ENCODE assay signal across 16 mouse cellular contexts in the genomic region with DNA sequence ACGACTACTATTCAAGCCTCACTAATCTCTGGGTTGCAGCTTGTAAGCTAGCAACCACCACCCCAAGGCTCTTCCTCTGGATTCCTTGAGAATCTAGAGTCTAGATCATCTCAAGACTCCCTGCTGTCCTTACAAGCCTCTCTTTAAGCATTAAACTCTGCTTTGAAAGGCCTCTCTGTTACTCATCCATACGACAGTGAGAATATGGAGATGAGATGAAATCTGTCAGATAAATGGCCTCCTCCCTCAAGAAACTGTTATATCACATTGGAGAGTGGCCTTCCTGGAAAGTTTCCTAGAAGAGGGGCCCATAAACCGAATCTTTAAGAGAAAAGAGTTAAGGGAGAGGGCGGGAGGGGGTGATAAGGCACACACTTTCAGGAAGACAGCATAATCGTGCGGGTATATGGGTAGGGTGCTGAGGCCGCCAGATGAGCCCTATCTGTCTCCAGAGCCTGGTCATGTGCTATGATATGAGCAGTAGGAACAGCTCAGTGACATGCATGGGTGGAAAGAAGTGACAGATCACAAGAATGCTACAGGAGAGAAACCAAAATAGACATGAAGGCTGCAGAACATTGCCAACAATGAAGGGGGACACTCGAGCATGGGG. TPM values are rescaled to one million over a fixed set of nuclear protein-coding genes. Genes with fewer than 3 reads are reported as not detected.
A peak's percentile ranks its signal among the peaks of the same experiment; 100 is the strongest.
DNase-seq lines count a peak whose midpoint lies in the region; ATAC-seq and TF ChIP-seq lines count a peak whose summit lies in the region.
"Had no signal": no experiment of that assay in that cellular context is flagged by ENCODE, and none has a peak within 500 bp of the region (broad histone marks: within the 10 kb centered on the region; RNA-seq: fewer than 3 reads in every experiment).

No protein-coding gene starts in this region.

- no peaks in the 10 kb centered on the region for H3K27me3 ChIP-seq in heart, embryonic 14.5 days (ENCODE audit: control insufficient read depth, insufficient read depth, low read length)
- no peaks in the 10 kb centered on the region for H3K27me3 ChIP-seq in heart, adult 2 months (ENCODE audit: control insufficient read depth, insufficient read depth, low read length)
- H3K27me3 ChIP-seq in liver, embryonic 16.5 days (ENCODE audit: control insufficient read depth, insufficient read depth, low read depth, low read length), result no peaks in the 10 kb centered on the region
- H3K27me3 ChIP-seq in limb, embryonic 10.5 days (ENCODE audit: low read depth, poor library complexity, severe bottlenecking), result no peaks in the 10 kb centered on the region
- H3K27me3 ChIP-seq: hindbrain, embryonic 15.5 days; limb, embryonic 13.5 days had no signal

- peaks cover 0 to 9% of the 10 kb centered on the region in 2 experiments; a peak in 1 of 4 replicates for H3K4me1 ChIP-seq in heart, embryonic 14.5 days (ENCODE audit: control insufficient read depth in 2 of 2, insufficient read depth in 2 of 2, low read length in 2 of 2)
- H3K4me1 ChIP-seq in heart, adult 2 months (ENCODE audit: control insufficient read depth, insufficient read depth, low read length), result peaks cover 1% of the 10 kb centered on the region; the same call in 1 of the 2 replicates
- peaks cover 48% of the 10 kb centered on the region for H3K4me1 ChIP-seq in liver, embryonic 16.5 days (ENCODE audit: control insufficient read depth, low read depth, low read length)
- H3K4me1 ChIP-seq in limb, embryonic 10.5 days, result peaks cover 8% of the 10 kb centered on the region

- H3K79me2 ChIP-seq in heart, adult 2 months (replicated peaks; ENCODE audit: control insufficient read depth, insufficient read depth, low read length), result no peaks in the 10 kb centered on the region

- H3K36me3 ChIP-seq in heart, embryonic 14.5 days (ENCODE audit: control insufficient read depth, insufficient read depth, low read length), result no peaks in the 10 kb centered on the region
- H3K36me3 ChIP-seq in heart, adult 2 months (ENCODE audit: control insufficient read depth, insufficient read depth, low read length), result no peaks in the 10 kb centered on the region
- H3K36me3 ChIP-seq in liver, embryonic 16.5 days (ENCODE audit: control insufficient read depth, insufficient read depth), result no peaks in the 10 kb centered on the region
- no peaks in the 10 kb centered on the region for H3K36me3 ChIP-seq in limb, embryonic 10.5 days
- H3K36me3 ChIP-seq: hindbrain, embryonic 15.5 days; limb, embryonic 13.5 days had no signal

- H3K9ac ChIP-seq in heart, embryonic 14.5 days (ENCODE audit: low read length), result no peak overlapping the region
- H3K9ac ChIP-seq in heart, adult 2 months (ENCODE audit: low read depth, low read length), result no peak overlapping the region
- H3K9ac ChIP-seq in liver, embryonic 16.5 days (ENCODE audit: low read depth, low read length), result peak overlapping the region; percentile 55
- H3K9ac ChIP-seq: hindbrain, embryonic 15.5 days; limb, embryonic 13.5 days had no signal

- H3K27ac ChIP-seq in heart, embryonic 14.5 days (replicated peaks in 1 of 2; ENCODE audit: control insufficient read depth in 1 of 2, insufficient read depth in 1 of 2, low read depth in 2 of 2, low read length in 2 of 2), result no peak overlapping the region
- no peak overlapping the region for H3K27ac ChIP-seq in heart, adult 2 months
- peak overlapping the region; percentile 98 for H3K27ac ChIP-seq in liver, embryonic 16.5 days (ENCODE audit: low read length)
- H3K27ac ChIP-seq in limb, embryonic 10.5 days, result no peak overlapping the region
- H3K27ac ChIP-seq: hindbrain, embryonic 15.5 days; limb, embryonic 13.5 days had no signal

- DNase-seq in heart, adult 2 months, result no peak
- DNase-seq in MEL-GATA-1-ER (ENCODE audit: extremely low read depth, low read depth), result peak; percentile 99
- no peak for DNase-seq in left cerebral cortex, postnatal 14 days (ENCODE audit: low spot score in 2 of 2)
- no peak for DNase-seq in layer of hippocampus, adult 8-10 months (ENCODE audit: low spot score in 2 of 2)
- no peak for DNase-seq in limb, embryonic 10.5 days (ENCODE audit: low spot score)
- DNase-seq: adrenal gland, adult 8-10 months; cerebellum, adult 11 months; gastrocnemius, postnatal 25 days; layer of hippocampus, postnatal 36 days; thymus, postnatal 36 days had no signal

- TF ChIP-seq EP300 in heart, adult 2 months (IDR thresholded peaks at IDR 0.05; ENCODE audit: insufficient read depth, low read depth, low read length), result no peak

- no peak for TF ChIP-seq CTCF in heart, adult 2 months (IDR thresholded peaks at IDR 0.05)

- 34% methylated on average over 8 of the region's 8 CpGs for WGBS in heart, embryonic 14.5 days
- 46% methylated on average over 8 of the region's 8 CpGs for WGBS in heart, adult 2 months
- WGBS in liver, embryonic 16.5 days (ENCODE audit: insufficient replicate concordance), result 17% methylated on average over 8 of the region's 8 CpGs
- 84% methylated on average over 8 of the region's 8 CpGs for WGBS in limb, embryonic 10.5 days

- H3K9me3 ChIP-seq in heart, embryonic 14.5 days (ENCODE audit: control insufficient read depth, low read length), result no peaks in the 10 kb centered on the region
- H3K9me3 ChIP-seq in liver, embryonic 16.5 days (replicated peaks; ENCODE audit: control insufficient read depth, low read length), result no peaks in the 10 kb centered on the region
- H3K9me3 ChIP-seq in limb, embryonic 10.5 days (replicated peaks), result no peaks in the 10 kb centered on the region
- H3K9me3 ChIP-seq: hindbrain, embryonic 15.5 days; limb, embryonic 13.5 days had no signal

- H3K4me2 ChIP-seq in heart, embryonic 14.5 days (ENCODE audit: low read length), result peak overlapping the region; percentile 11; the same call in 1 of the 2 replicates
- H3K4me2 ChIP-seq in liver, embryonic 16.5 days (ENCODE audit: low read depth, low read length), result peak overlapping the region; percentile 63
- H3K4me2 ChIP-seq: hindbrain, embryonic 15.5 days; limb, embryonic 13.5 days had no signal

- no peak overlapping the region for H3K4me3 ChIP-seq in heart, embryonic 14.5 days (ENCODE audit: control insufficient read depth in 1 of 2, insufficient read depth in 1 of 2, low read depth in 1 of 2, low read length in 2 of 2)
- no peak overlapping the region for H3K4me3 ChIP-seq in heart, adult 2 months
- H3K4me3 ChIP-seq in liver, embryonic 16.5 days (ENCODE audit: low read depth, low read length), result peak overlapping the region; percentile 32
- H3K4me3 ChIP-seq in limb, embryonic 10.5 days, result no peak overlapping the region
- H3K4me3 ChIP-seq: hindbrain, embryonic 15.5 days; limb, embryonic 13.5 days had no signal

- intact Hi-C loops in heart, adult 2 months (cut with DNase I), result no loop called here
- intact Hi-C loops in left cerebral cortex, postnatal 14 days (cut with DNase I), result no loop called here

- TF ChIP-seq POLR2A in heart, adult 2 months (IDR thresholded peaks at IDR 0.05; ENCODE audit: insufficient read depth, low read depth, low read length), result no peak

- ATAC-seq in heart, embryonic 14.5 days (ENCODE audit: insufficient number of reproducible peaks, insufficient read depth, low FRiP score, low read depth), result no peak
- ATAC-seq in erythroblast, adult 5-6 weeks (replicated peaks; ENCODE audit: low FRiP score, poor library complexity, severe bottlenecking), result peak; percentile 92
- peak; percentile 98 for ATAC-seq in liver, embryonic 16.5 days (ENCODE audit: low read depth)
- ATAC-seq: forebrain, embryonic 14.5 days had no signal

RNA-seq across cellular contexts. Expression of gene Bmp2k, which starts 45.9 kb away (rescaled TPM):
- polyA plus RNA-seq in heart, embryonic 14.5 days (2014; fragmentation: Nextera tagmentation; extraction: Ambion mirVana), result 8.1 and 8.3 TPM in 2 replicates
- 1 to 10 TPM; 6.7 to 8.4 TPM for total RNA-seq in heart, adult 2 months (2021)
- polyA plus RNA-seq in heart, adult 2 months (2012; rRNA removed), result 2.9 and 3.6 TPM in 2 replicates
- total RNA-seq in erythroblast, adult 5-6 weeks (2015; ENCODE audit: low replicate concordance), result 268 and 286 TPM in 2 replicates
- total RNA-seq in erythroblast, adult 5-6 weeks (2017; ENCODE audit: low replicate concordance), result 270 and 271 TPM in 2 replicates
- 25.9 and 26.5 TPM in 2 replicates for polyA plus RNA-seq in liver, embryonic 16.5 days (2015; fragmentation: Nextera tagmentation; extraction: Ambion mirVana)
- 10 to 100 TPM; 12.8 to 13.5 TPM for total RNA-seq in left cerebral cortex, postnatal 14 days (2021)
- 10 to 100 TPM; 13.3 to 24.0 (median 19.2) TPM for total RNA-seq in layer of hippocampus, adult 8-10 months (2022)
- polyA plus RNA-seq in limb, embryonic 10.5 days (2016; fragmentation: Nextera tagmentation; extraction: Ambion mirVana), result 7.5 and 8.5 TPM in 2 replicates

Comparison
In these comparisons a context has a peak if more than half of its experiments do, and no peak if none do; other contexts are left out.
1. RNA of gene Bmp2k, which starts 45.9 kb away (total RNA-seq): 268 to 286 TPM in erythroblast, adult 5-6 weeks; 13.3 to 24.0 TPM in layer of hippocampus, adult 8-10 months, 12.8 to 13.5 TPM in left cerebral cortex, postnatal 14 days and 6.7 to 8.4 TPM in heart, adult 2 months; every median in the first group is over 10 times any median in the second.